Mouse (Mus musculus) thymus, postnatal 0 days (tissue): ENCODE results near the gene Rin2. TPM values are rescaled to one million over a fixed set of nuclear protein-coding genes. Genes with fewer than 3 reads are reported as not detected.
"Not testable (repeated sequence)": the region's sequence is repeated elsewhere in the genome, so short reads cannot be mapped to it uniquely, and the experiment has no call there.

Experiments used
- DNase-seq: peaks from one replicate; pipeline ENCODE4 v3.0.0-alpha.2; 2015; ENCODE audit warnings: low spot score
- polyA plus RNA-seq: library from polyadenylated mRNA; unstranded; fragments of >200 nt; fragmentation: Nextera tagmentation; extraction: Ambion mirVana; gene quantifications from 2 replicates; pipeline ENCODE4 v1.2.1, GENCODE M21; 2015

Gene Rin2
- polyA plus RNA-seq, 1 experiment from 2014 or later = 6.7 TPM

GRCm38 (mm10) chr2:145683536-145683935 lies 8.5 kb downstream of the Rin2 start:
- DNase-seq = no peak

GRCm38 (mm10) chr2:145684151-145684550 lies 9.1 kb downstream of the Rin2 start:
- no peak for DNase-seq

- no peak for DNase-seq
Measured at GRCm38 (mm10) chr2:145684891-145685290, 9.9 kb downstream of the Rin2 start.

GRCm38 (mm10) chr2:145686017-145686416 lies 11.0 kb downstream of the Rin2 start:
- DNase-seq = no peak

GRCm38 (mm10) chr2:145691367-145692009 lies 16.5 kb downstream of the Rin2 start:
- no peak for DNase-seq

- no peak for DNase-seq
Measured at GRCm38 (mm10) chr2:145697160-145697559, 22.1 kb downstream of the Rin2 start.

- DNase-seq = peak; percentile 46
Measured at GRCm38 (mm10) chr2:145699414-145700071, 24.5 kb downstream of the Rin2 start.

GRCm38 (mm10) chr2:145700237-145700985 lies 25.4 kb downstream of the Rin2 start:
- DNase-seq = no peak

- no peak for DNase-seq
Measured at GRCm38 (mm10) chr2:145701605-145702335, 26.8 kb downstream of the Rin2 start.

GRCm38 (mm10) chr2:145704738-145705137 lies 29.7 kb downstream of the Rin2 start:
- DNase-seq = no peak

- DNase-seq = no peak
Measured at GRCm38 (mm10) chr2:145709727-145710389, 34.8 kb downstream of the Rin2 start.

- no peak for DNase-seq
Measured at GRCm38 (mm10) chr2:145711512-145711911, 36.5 kb downstream of the Rin2 start.

- no peak for DNase-seq
Measured at GRCm38 (mm10) chr2:145712026-145712425, 37.0 kb downstream of the Rin2 start.

GRCm38 (mm10) chr2:145717539-145717938 lies 42.5 kb downstream of the Rin2 start:
- DNase-seq = no peak

- no peak for DNase-seq
Measured at GRCm38 (mm10) chr2:145718624-145719183, 43.7 kb downstream of the Rin2 start.

- DNase-seq = no peak
Measured at GRCm38 (mm10) chr2:145720157-145720556, 45.1 kb downstream of the Rin2 start.

GRCm38 (mm10) chr2:145720743-145721142 lies 45.7 kb downstream of the Rin2 start:
- DNase-seq = no peak

GRCm38 (mm10) chr2:145722304-145722703 lies 47.3 kb downstream of the Rin2 start:
- DNase-seq = not testable (repeated sequence)

GRCm38 (mm10) chr2:145724288-145724687 lies 49.3 kb downstream of the Rin2 start:
- DNase-seq = no peak

- no peak for DNase-seq
Measured at GRCm38 (mm10) chr2:145729414-145729813, 54.4 kb downstream of the Rin2 start.
